Mouse (Mus musculus): ENCODE measurements around the gene Mars. TPM values are rescaled to one million over a fixed set of nuclear protein-coding genes. Genes with fewer than 3 reads are reported as not detected.
A peak's percentile ranks its signal among the peaks of the same experiment; 100 is the strongest.

Mars gene
- polyA plus RNA-seq, 1 experiment from 2014 or later, result 191 TPM

DNA sequence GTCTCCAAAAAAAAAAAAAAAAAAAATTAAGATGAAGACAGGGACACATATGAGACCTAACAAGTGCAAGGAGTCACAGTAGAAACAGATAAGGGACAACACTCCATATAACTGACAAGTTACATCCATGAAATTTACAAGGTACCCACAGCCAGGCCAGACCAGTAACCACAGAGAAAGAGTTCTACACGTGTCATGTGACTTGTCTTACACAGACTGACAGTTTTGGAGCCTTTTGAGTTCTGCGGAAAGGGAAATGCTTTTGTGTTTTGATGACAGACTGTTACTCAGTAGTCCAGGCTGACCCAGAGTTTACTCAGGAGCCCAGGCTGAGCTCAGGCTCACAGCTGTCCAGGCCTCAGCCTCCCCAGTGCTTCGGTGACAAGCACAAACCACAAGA, 31.4 kb upstream of the Mars start:
- no peak overlapping the region for H3K27ac ChIP-seq
- no peak overlapping the region for H3K4me3 ChIP-seq
- no peak for DNase-seq (ENCODE audit: extremely low spot score, low spot score)
- no peaks in the 10 kb centered on the region for H3K9me3 ChIP-seq
- peaks cover 42% of the 10 kb centered on the region for H3K27me3 ChIP-seq (ENCODE audit: poor library complexity, severe bottlenecking)
- H3K4me1 ChIP-seq, result peaks cover 42% of the 10 kb centered on the region
- peaks cover 2% of the 10 kb centered on the region; the same call in 1 of the 2 replicates for H3K36me3 ChIP-seq (replicated peaks)
- WGBS, result 81% methylated on average over 3 of the region's 3 CpGs

DNA sequence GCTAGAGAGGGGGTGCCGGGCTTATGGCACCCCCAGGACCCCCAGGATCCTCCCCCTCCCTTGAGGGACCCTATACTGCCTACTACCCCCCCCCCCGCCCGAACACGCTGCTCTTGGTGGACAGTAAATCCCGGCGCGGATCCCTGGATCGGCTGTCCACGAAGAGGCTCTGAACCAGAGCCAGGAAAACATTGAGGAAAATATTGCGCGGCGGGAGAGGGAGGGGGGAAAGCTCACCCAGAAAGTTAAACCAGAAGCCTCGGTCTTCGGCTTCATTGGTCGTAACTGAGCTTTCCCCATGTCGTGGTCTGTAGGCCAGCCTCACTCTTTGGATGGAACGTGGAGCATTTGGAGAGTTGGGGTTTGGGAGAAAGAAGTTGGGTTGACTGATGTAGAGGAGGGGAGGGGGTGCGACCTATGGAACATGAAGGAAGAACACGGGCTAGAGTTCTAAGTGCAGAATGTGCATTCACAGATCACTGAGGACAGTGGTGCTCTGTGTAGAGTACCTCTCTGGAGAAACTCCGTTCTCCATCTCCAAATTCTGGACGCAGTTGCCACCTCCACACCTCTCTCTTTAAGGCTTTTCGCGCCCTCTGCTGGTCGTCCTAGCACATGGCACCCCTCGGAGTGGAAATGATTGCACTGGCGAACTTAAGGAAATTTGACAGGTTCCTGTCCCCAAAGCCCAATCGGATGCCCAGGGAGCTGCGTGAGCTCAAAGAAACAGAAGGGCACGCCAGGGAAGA, 30.5 kb upstream of the Mars start, which contains the start of gene Gli1:
TSS of gene Gli1 (minus strand) at position 84 of the 749 bp plus-strand sequence.
- WGBS, result under 1% methylated on average over 29 of the region's 29 CpGs
- peak within 1 kb of the TSS; percentile 58 for H3K4me3 ChIP-seq
- peak within 1 kb of the TSS; percentile 91 for H3K27ac ChIP-seq
- H3K27me3 ChIP-seq (ENCODE audit: poor library complexity, severe bottlenecking), result peaks cover 52% of the 10 kb centered on the region
- peak; percentile 89 for DNase-seq (ENCODE audit: extremely low spot score, low spot score)
- no peaks in the 10 kb centered on the region for H3K9me3 ChIP-seq
- H3K4me1 ChIP-seq, result peaks cover 42% of the 10 kb centered on the region
- peaks cover 11% of the 10 kb centered on the region for H3K36me3 ChIP-seq (replicated peaks)

DNA sequence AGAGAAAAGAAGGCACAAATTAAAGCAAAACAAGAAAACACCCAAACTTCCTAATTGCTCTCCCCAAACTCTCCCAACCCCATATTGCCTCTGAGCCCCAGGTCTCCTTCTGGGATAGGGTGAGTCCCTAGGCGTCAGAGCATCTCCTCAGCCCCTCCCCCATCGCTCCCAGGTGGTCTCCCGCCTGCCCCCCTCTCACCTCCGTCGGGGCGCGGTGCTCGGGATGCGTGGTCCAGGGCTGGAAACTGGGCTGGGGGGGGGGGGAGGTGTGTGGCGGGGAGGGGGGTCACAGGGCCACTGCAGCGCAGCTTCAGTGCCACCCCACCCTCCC, 29.7 kb upstream of the Mars start:
- H3K27ac ChIP-seq, result peak overlapping the region; percentile 91
- peaks cover 42% of the 10 kb centered on the region for H3K4me1 ChIP-seq
- no peaks in the 10 kb centered on the region for H3K9me3 ChIP-seq
- DNase-seq (ENCODE audit: extremely low spot score, low spot score), result no peak
- under 1% methylated on average over 8 of the region's 11 CpGs for WGBS
- peak overlapping the region; percentile 58 for H3K4me3 ChIP-seq
- peaks cover 19% of the 10 kb centered on the region for H3K36me3 ChIP-seq (replicated peaks)
- peaks cover 57% of the 10 kb centered on the region for H3K27me3 ChIP-seq (ENCODE audit: poor library complexity, severe bottlenecking)

DNA sequence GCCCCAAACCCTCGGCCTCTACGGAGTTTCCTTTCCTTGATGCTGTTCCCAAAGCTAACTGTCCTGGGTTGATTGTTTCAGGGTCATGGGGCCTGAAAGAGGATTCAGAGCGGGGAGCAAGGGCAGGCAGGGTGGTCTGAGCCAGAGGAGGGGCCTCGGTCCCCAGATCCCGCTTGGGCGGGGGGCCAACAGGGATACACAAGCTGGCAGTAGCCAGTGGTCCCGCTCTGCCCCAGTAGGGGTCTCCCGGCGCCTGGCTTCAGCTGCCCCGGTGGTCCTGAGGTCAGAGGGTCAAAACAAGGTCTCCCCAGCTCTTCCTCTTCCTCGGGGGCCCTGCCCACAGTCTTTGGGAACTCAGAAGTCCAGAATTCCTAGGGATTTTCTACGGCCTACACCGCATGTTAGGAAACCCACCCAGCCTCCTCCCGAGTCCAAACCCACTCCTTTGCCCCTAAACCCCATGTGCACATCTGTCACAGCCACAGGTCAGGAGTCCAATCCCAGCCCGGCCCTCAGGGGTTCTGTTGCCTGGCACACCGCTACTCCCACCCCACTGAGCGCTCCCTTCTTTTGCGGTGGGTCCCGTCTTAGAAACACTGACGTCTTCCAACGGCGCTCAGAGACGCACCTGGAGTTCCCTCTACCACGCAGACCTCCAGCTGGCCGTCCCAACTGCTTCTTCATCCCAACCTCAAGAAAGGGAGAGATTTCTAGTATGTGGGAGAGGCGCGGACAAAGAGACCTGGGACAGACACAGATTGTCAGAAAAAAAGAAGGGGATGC, 29.2 kb upstream of the Mars start:
- peak; percentile 78 for DNase-seq (ENCODE audit: extremely low spot score, low spot score)
- peak overlapping the region; percentile 58 for H3K4me3 ChIP-seq
- peaks cover 42% of the 10 kb centered on the region for H3K4me1 ChIP-seq
- H3K27me3 ChIP-seq (ENCODE audit: poor library complexity, severe bottlenecking), result peaks cover 57% of the 10 kb centered on the region
- WGBS, result under 1% methylated on average over 27 of the region's 27 CpGs
- H3K9me3 ChIP-seq, result no peaks in the 10 kb centered on the region
- H3K27ac ChIP-seq, result peak overlapping the region; percentile 91
- peaks cover 23% of the 10 kb centered on the region for H3K36me3 ChIP-seq (replicated peaks)

- Histone ChIP-seq H3K36me3 (replicated peaks) (peaks cover 27% of the 10 kb centered on the region), H3K27ac (peak overlapping the region; percentile 91), H3K4me1 (peaks cover 42% of the 10 kb centered on the region), H3K4me3 (peak overlapping the region; percentile 58), H3K27me3 (ENCODE audit: poor library complexity, severe bottlenecking) (peaks cover 57% of the 10 kb centered on the region), H3K9me3 (no peaks in the 10 kb centered on the region)
- DNase-seq (ENCODE audit: extremely low spot score, low spot score), result peak; percentile 81
- under 1% methylated on average over 41 of the region's 42 CpGs for WGBS
These were observed 28.3 kb upstream of the Mars start for GRCm38 (mm10) chr10:127339683-127340576.

DNA sequence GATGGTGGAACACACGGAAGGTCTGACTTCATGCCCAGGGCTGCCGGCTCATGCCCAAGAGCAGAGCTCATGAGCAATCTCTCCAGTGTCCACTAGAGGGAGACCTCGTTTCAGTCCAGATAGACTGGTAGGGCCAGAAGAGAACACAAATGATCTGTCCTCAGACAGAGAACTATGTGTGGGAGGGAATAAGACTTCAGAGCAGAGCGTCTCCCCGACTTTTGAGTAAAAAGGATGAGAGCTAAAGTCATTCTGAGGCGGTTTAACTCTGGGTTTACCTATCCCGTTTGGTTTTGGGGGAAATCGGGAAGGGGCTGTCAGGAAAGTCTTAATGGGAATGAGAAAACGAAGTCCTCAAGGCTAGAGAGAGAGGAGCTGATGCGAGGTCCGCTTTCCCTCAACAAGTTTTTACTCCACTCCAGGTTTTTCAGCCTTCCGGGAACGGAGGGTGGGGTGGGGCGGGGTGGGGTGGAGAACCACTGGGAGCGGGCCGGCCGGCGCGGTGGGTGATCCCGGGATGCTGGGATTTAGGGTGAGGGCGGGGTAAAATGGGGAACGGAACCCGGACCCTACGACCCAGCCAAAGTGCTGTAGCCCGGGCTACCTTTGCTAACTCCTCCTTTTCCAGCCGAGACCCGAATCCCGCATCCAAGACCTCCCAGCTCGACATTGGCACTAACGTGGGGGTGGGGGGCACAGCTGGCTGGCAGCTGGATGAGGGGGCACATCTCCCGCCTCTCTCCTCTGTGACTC, 27.5 kb upstream of the Mars start:
- 1% methylated on average over 31 of the region's 31 CpGs for WGBS
- Histone ChIP-seq H3K27ac (peak overlapping the region; percentile 91), H3K4me1 (peaks cover 42% of the 10 kb centered on the region), H3K9me3 (no peaks in the 10 kb centered on the region), H3K36me3 (replicated peaks) (peaks cover 34% of the 10 kb centered on the region), H3K27me3 (ENCODE audit: poor library complexity, severe bottlenecking) (peaks cover 57% of the 10 kb centered on the region), H3K4me3 (peak overlapping the region; percentile 58)
- DNase-seq (ENCODE audit: extremely low spot score, low spot score), result peak; percentile 88

- Histone ChIP-seq H3K4me3 (no peak overlapping the region), H3K9me3 (no peaks in the 10 kb centered on the region), H3K4me1 (peaks cover 42% of the 10 kb centered on the region), H3K27me3 (ENCODE audit: poor library complexity, severe bottlenecking) (peaks cover 58% of the 10 kb centered on the region), H3K36me3 (replicated peaks) (peaks cover 48% of the 10 kb centered on the region), H3K27ac (no peak overlapping the region)
- no peak for DNase-seq (ENCODE audit: extremely low spot score, low spot score)
- 82% methylated on average over 6 of the region's 6 CpGs for WGBS
These were observed 26.0 kb upstream of the Mars start for GRCm38 (mm10) chr10:127337536-127338099.

DNA sequence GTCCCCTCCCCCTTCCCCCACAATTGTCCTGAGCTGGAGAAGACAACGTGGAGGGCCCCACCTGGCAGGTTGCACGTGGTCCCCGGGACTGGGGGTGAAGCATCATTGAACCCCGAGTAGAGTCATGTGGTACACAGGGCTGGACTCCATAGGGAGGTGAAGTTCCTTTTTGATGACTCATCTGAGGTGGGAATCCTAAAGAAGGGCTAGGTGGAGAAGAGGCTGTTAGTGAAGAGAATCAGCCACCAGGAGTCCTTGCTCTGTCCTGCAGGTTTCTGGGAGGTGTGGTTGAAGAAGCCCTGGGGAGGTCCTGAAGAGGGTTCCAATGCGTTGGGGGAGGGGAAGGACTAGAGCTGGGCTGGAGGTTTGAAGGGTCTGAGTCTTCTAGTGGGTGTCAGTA, 25.4 kb upstream of the Mars start:
- Histone ChIP-seq H3K27ac (no peak overlapping the region), H3K4me1 (peaks cover 41% of the 10 kb centered on the region), H3K9me3 (no peaks in the 10 kb centered on the region), H3K27me3 (ENCODE audit: poor library complexity, severe bottlenecking) (peaks cover 58% of the 10 kb centered on the region), H3K4me3 (no peak overlapping the region), H3K36me3 (replicated peaks) (peaks cover 55% of the 10 kb centered on the region)
- 76% methylated on average over 5 of the region's 5 CpGs for WGBS
- DNase-seq (ENCODE audit: extremely low spot score, low spot score), result no peak

DNA sequence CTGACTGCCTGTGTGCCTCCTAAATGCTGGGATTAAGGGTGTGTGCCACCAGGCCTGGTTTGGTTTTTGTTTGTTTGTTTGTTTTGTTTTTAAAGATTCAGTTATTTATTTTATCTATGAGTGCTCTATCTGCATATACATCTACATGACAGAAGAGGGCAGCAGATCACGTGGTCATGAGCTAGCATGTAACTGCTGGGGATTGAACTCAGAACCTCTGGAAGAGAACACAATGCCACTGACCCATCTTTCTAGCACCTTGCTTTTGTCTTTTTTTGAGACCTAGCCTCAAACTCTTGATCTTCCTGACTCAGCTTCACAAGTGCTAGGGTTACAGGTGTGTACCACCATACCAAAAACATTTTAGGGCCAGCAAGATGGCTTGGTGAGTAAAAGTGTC, 23.7 kb upstream of the Mars start:
- Histone ChIP-seq H3K27ac (no peak overlapping the region), H3K9me3 (no peaks in the 10 kb centered on the region), H3K36me3 (replicated peaks) (peaks cover 71% of the 10 kb centered on the region), H3K4me3 (no peak overlapping the region), H3K4me1 (peaks cover 24% of the 10 kb centered on the region), H3K27me3 (ENCODE audit: poor library complexity, severe bottlenecking) (peaks cover 58% of the 10 kb centered on the region)
- WGBS, result 72% methylated on average over 1 of the region's 1 CpGs
- DNase-seq (ENCODE audit: extremely low spot score, low spot score), result no peak

DNA sequence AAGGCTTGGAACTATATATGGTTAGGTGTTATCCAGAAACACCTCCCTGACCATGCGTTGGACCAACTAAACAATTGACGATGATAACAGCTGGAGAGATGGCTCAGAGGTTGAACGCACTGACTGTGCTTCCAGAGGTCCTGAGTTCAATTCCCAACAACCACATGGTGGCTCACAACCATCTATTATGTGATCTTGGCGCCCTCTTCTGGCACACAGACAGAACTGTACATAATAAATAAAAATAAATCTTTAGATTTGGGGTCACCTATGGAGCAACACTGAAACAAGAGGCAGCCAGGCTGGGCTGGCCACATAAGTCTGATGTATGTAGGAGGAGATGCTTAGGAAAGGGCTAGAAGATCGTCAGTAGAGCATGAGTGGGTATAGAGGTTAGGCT, 21.6 kb upstream of the Mars start:
- peaks cover 76% of the 10 kb centered on the region for H3K36me3 ChIP-seq (replicated peaks)
- DNase-seq (ENCODE audit: extremely low spot score, low spot score), result no peak

DNA sequence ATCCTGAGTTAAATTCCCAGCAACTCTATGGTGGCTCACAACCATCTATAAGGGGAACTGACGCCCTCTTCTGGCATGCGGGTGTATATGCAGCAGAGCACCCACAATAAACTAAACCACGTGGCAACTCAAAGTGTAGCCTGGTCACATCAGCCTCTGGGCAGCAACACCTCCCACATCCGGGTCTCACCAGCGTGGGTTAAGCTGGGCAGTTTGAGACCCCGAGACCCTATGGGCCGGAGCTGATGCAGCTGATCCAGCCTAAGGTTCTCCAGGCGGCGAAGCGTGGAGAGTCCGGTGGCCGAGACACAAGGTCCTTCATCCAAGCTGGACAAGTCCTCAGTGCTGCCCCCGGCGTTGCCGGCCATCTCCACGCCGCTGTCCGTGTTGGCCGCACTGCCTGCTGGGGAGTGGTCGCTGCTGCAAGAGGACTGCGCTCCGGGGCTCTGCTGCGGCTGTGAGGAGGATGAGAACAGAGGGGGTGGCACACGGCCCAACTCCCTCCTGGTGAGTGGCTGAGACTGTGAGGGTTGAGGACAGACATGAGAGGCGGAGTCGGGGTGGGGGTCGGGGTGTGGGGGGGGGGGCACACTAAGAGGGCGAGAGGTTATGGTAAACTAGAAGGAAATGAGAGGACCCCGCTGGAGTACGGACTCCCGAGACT, 20.8 kb upstream of the Mars start:
- Histone ChIP-seq H3K9me3 (0 out of 2 replicates have a peak, but pooled peaks cover 1% of the 10 kb centered on the region), H3K27me3 (ENCODE audit: poor library complexity, severe bottlenecking) (peaks cover 63% of the 10 kb centered on the region), H3K36me3 (replicated peaks) (peaks cover 68% of the 10 kb centered on the region), H3K4me1 (peaks cover 6% of the 10 kb centered on the region), H3K27ac (peak overlapping the region; percentile 73), H3K4me3 (peak overlapping the region; percentile 49)
- 24% methylated on average over 31 of the region's 31 CpGs for WGBS
- DNase-seq (ENCODE audit: extremely low spot score, low spot score), result peak; percentile 54

More for the DNA sequence above, 21.6 kb upstream of the Mars start:
- 69% methylated on average over 5 of the region's 5 CpGs for WGBS
- peaks cover 63% of the 10 kb centered on the region for H3K27me3 ChIP-seq (ENCODE audit: poor library complexity, severe bottlenecking)
- H3K27ac ChIP-seq, result no peak overlapping the region
- H3K4me3 ChIP-seq, result no peak overlapping the region
- peaks cover 6% of the 10 kb centered on the region for H3K4me1 ChIP-seq
- H3K9me3 ChIP-seq, result no peaks in the 10 kb centered on the region
